Mouse (Mus musculus): Measurements from ENCODE around the gene Aloxe3. TPM values are rescaled to one million over a fixed set of nuclear protein-coding genes. Genes with fewer than 3 reads are reported as not detected.

Aloxe3 gene
- total RNA-seq, 2 experiments from 2014 or later = not detected

DNA sequence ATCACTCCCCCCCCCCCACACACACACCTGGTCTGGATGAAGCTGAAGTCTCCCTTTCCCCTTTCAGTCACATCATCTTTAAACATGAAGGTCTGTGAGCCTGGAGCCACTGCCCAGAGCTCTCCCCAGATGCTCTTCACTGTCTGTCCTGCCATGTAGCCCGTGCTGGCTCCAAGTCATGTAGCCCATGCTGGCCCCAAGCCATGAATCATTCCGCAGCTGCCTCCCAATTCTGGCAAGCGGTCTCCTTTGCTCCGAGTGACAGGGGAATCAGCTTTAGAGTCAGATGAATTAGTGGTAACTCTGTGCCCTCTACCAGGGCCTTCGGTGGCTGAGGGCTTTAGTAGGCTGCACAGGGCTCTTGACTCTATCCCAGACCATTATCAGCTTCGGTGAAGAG, 24.0 kb downstream of the Aloxe3 start:
- no peak for DNase-seq (ENCODE audit: low spot score)
- intact Hi-C loops (cut with DNase I) = loop anchor here (1.0 to 2.0 kb wide), 2 partner anchors 23 to 82 kb away; no protein-coding TSS in a partner anchor

DNA sequence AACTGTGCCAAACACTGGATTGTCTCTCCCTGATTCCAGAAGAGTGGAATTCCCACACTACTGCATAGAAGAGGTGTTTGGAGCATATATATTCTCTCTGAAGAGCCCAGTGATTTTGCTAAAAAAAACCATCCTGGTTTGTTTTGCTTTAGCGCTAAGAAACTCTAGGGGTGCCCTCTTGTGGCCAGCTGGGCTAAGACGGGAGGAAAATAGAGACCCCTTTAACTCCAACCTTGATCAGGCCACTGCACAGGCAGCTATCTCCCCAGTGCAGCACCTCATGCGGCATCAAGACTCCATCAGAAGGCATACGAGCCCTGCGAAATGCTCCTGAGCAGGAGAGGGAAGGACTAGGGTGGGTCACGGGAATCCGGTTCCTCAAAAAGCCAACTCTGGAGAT, 24.7 kb downstream of the Aloxe3 start:
- DNase-seq (ENCODE audit: low spot score) = no peak
- intact Hi-C loops (cut with DNase I) = loop anchor here (1.0 kb wide), 1 partner anchor 83 kb away; no protein-coding TSS in a partner anchor

DNA sequence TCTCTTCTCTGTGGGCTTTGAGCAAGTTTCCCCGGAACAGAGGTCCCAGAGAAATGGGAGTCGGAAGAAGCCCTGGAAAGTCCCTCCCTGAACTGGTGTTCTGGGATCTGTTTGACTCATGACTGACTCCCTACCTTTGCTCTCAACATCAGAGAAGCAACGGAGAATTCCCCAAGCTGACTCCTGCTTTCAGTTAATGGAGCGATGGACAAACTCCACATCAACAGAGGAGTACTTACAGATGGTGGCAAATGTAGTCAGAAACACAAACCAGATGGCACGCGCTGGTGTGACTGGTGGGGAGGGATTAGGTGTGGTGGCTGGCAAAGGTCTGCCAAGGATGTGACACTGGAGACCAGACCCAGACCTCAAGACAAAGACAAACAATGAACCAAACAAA, 25.3 kb downstream of the Aloxe3 start:
- intact Hi-C loops (cut with DNase I) = no loop called here
- DNase-seq (ENCODE audit: low spot score) = no peak

DNA sequence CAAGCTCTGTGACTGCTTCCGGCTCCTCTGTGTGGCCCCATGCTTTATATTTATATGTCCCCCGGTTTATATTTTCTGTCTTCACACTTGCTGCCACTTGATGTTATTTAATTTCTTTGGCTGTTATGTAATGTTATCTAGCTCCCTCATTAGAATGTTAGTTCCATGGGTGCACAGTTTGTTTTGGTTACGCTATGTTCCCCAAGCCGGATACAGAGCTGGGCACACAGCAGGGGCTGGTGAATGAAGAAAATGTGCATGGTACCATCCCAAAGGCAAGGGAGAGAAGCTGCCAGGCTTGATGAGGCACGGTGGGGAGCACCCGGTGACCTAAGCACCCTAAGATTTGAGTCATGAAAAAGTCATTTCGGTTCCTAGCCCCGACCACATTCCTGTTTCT, 28.1 kb downstream of the Aloxe3 start:
- DNase-seq (ENCODE audit: low spot score) = no peak
- intact Hi-C loops (cut with DNase I) = no loop called here

DNA sequence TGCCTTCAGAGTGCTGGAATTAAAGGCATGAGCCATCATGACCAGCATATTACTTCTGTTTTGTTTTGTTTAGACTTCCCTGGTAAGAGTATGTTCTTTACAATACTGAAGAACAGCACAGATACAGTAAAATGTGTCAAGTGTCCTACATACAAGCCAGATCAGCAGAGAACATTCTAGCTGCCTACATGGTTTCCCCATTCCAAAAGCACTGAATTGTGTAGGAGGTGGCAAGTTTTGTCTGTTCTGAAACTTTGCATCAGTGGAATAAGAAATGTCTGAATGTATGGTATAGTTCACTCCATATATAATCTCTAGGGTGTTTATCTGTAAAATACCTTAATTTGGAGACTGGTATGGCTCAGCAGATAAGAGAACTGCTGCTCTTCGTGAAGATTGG, 29.7 kb downstream of the Aloxe3 start:
- DNase-seq (ENCODE audit: low spot score) = no peak
- intact Hi-C loops (cut with DNase I) = no loop called here

DNA sequence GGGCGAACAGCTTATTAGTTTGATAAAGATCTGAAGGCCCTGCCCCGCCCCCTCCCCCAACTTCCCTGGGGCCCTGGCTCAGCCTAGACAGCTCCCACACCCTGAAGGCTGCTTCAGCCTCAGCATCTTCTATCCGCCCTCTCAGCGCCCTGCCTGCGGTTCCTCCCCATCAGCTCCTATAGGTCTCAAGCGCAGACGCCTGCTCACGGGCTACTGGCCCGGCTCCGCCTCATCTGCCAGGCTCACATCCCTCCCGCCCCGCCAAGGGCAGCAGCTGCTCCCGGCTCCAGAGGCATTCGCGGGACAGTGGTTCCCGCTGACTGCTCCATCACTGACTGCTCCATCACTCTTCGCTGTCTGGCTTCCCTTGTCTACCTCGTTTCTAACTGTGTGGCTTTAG, 31.1 kb downstream of the Aloxe3 start, which contains the start of gene Alox12b:
Gene Alox12b, plus strand, starts transcription at position 190 of the 400 bp plus-strand sequence.
- intact Hi-C loops (cut with DNase I) = no loop called here

DNA sequence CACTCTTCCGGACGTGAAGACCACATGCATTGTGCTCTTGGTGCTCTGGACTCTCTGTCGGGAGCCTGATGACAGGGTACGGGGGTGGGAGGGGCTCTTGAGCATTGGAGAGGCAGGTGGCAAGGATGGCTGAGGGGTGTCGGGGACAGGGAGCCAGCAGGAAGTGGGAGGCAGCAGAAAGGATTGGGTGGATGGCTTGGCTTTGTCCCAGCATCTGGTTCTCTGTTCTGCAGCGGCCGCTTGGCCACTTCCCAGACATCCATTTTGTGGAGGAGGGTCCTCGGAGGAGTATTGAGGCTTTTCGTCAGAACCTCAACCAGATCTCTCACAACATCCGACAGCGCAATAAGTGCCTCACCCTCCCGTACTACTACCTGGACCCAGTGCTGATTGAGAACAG, 43.6 kb downstream of the Aloxe3 start:
- intact Hi-C loops (cut with DNase I) = no loop called here
- no peak for DNase-seq (ENCODE audit: low spot score)

More for the DNA sequence above, 31.1 kb downstream of the Aloxe3 start, which contains the start of gene Alox12b:
- no peak for DNase-seq (ENCODE audit: low spot score)

DNA sequence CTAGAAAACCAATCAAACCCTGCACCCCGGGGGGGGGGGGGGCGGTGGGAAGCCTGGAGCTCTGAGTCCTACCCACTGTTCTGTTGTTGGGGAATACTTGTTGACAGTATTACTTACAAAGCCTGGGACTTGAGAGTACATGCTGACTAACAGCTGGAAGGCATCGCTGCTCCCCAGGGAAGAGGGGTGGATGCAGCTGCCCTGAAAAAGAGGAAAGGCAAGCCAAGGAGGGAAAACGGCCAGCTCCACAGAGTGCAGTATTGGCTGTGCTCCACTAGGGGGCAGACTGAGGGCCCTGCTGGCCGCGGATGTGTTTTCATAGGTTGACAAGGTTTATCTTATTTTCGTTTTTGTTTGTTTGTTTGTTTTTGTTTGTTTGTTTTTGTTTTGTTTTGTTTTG, 45.9 kb downstream of the Aloxe3 start:
- DNase-seq (ENCODE audit: low spot score) = peak; percentile 76
- intact Hi-C loops (cut with DNase I) = no loop called here

DNA sequence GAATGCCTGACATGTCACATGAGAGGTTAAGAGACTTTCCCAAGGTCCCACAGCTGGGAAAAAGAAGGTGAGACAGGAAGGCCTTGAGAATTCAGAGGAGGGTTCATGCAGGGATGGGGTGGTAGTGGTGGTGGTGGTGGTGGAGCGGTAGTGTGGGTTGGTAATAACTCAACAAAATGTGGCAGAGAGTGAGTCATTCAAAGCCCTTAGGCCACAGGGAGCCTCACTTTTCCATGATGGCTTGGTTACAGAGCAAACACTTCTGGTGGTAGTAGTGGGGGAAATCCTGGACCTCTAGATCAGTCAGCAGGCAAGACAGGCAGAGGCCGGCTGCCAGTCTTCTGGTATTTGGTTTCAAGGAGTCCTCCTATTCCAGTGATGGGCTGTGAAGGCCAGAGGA, 46.9 kb downstream of the Aloxe3 start:
- no peak for DNase-seq (ENCODE audit: low spot score)
- intact Hi-C loops (cut with DNase I) = no loop called here

DNA sequence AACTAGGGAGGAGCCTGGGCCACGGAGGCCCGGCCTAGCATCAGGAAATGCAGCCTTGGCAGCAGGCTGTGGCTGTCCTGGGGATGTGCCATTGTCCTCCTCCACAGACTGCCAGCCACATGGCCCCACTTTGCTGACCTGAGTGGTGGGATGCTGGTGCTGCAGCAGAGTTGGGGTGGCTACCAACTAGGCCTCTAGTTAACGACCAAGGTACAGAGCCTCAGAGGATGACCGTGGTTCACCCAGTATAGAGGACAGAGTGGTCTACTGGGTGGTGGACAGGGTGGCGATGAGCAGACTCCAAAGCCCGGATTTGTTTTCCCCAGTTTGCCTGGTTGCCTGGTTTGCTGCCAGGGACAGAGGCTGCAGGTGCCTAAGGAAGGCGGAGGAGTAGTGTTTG, 49.0 kb downstream of the Aloxe3 start:
- no peak for DNase-seq (ENCODE audit: low spot score)
- intact Hi-C loops (cut with DNase I) = no loop called here

DNA sequence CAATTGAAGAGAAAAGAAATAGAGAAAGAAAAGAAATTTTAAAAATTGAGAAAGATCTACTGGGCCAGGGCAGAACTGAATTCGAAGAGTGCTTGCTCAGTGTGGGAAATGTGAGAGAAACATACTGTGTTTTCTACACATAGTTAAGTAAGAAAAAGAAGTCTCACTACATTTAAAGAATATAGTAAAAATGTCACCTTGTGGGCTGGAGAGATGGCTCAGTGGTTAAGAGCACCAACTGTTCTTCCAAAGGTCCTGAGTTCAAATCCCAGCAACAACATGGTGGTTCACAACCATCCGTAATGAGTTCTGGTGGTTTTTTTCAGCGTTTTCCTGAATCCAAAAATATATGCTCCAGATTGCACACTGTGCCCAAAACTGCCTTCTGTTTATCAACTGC, 52.8 kb downstream of the Aloxe3 start:
- intact Hi-C loops (cut with DNase I) = no loop called here
- DNase-seq (ENCODE audit: low spot score) = no peak

DNA sequence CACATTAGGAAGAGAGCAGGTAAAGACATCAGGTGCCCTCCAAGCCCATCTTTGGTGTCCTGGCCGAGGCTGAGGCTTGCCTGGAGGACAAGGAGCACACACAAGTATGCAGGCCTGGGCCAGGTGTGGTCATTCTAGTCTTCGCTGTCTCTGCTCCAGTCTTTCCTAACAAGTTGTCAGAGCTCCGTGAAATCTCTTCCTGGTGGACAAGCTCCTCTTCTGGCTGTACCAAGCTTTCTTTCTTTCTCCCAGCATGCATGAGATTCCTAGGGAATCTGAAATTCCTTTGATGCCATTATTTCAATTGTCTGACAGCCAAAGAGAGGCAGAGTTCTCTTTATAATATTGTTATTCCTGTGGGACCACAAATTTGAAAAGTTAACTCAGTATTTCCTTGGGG, 53.8 kb downstream of the Aloxe3 start:
- intact Hi-C loops (cut with DNase I) = no loop called here
- DNase-seq (ENCODE audit: low spot score) = no peak

DNA sequence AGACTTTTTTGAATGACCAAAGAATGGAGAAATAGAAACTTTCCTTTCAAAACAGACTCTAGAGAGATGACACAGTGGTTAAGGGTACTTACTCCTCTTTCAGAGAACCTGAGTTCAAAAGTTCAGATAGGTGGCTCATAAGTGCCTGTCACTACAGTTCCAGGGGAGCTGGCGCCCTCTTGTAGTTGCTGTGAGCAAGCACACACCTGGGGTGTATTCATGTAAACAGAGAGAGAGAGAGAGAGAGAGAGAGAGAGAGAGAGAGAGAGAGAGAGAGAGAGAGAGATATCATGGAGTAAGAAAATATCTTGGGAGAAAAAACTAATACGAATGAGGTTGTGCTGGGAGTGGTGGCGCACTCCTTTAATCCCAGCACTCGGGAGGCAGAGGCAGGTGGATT, 54.4 kb downstream of the Aloxe3 start:
- no peak for DNase-seq (ENCODE audit: low spot score)
- intact Hi-C loops (cut with DNase I) = no loop called here

DNA sequence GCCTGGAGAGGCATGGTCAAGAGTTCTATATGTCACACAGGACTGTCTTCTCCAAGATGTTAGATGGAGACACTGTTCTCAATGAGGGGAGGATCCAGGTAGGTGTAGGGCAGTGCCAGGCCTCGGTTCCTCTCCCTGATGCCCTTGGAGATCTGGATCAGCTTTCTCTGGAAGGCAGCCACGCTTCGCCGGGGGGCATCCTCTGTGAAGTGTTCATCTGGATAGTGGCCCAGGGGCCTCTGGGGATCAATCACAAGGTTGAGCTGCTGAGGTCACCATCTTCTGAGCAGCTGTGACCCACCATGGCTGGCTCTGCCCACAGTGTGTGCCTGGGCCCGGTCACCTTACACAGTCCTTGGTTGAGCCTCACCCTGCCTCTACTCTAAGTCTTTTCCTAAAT, 59.3 kb downstream of the Aloxe3 start:
- no peak for DNase-seq (ENCODE audit: low spot score)
- intact Hi-C loops (cut with DNase I) = no loop called here

DNA sequence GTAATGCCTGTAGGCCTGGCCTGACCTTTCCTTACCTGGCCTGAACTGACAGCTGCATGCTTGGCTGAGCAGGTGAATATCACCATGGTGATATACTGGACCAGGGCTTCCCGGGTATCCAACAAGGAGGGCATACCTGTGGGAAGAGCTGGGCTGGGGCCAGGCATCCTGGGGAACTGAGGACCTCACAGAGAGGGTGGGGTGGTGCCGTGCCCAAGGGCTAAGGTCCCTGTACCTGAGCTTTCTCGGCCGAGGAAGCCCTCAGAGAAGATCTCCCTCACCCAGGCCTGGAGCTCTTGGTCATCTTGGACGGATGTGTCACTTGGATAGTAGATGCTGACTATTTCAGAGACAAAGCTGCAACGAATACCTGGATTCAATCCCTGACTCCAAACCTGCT, 60.2 kb downstream of the Aloxe3 start:
- intact Hi-C loops (cut with DNase I) = no loop called here
- DNase-seq (ENCODE audit: low spot score) = no peak

DNA sequence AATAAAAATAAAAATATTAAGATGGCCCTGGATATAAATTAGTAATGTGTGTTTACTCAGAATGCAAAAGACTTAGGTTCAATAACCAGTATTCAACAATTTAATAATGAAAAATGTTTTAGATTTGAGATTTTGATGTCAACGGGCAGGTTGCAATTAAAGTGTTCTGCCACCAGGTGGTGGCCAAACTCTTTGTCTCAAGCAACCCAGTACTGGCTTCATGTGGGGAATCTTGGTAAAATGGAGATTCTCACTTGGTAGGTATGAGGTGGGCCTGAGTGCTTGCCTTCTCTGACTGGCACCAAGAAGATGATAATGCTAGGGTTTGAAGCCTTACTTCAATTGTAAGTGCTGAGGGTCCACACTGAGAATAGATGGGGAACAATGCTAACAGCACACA, 67.1 kb downstream of the Aloxe3 start:
- intact Hi-C loops (cut with DNase I) = loop anchor here (1.0 to 10.0 kb wide), 2 partner anchors 50 to 192 kb away; no protein-coding TSS in a partner anchor
- no peak for DNase-seq (ENCODE audit: low spot score)

DNA sequence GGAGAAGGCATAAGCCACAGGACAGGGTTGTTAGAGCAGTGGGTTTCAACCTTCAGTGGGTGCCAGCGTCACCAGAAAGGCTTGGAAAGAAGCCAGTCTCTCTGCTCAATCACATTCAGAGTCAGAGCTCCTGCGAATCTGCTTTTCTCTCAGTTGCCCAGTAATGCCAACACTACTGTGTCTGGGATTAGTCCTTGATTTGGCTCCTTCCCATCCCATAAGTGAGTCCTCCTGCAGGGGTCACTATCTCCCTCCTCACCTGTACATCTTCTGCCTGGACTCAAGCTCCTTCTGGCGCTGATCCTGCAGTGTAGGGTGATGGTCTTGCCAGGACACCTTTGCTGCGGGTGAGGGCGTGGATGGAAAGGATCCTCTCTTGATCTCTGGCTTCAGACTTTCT, 71.1 kb downstream of the Aloxe3 start:
- intact Hi-C loops (cut with DNase I) = loop anchor here (10.0 kb wide), 1 partner anchor 188 kb away; no protein-coding TSS in a partner anchor
- no peak for DNase-seq (ENCODE audit: low spot score)

DNA sequence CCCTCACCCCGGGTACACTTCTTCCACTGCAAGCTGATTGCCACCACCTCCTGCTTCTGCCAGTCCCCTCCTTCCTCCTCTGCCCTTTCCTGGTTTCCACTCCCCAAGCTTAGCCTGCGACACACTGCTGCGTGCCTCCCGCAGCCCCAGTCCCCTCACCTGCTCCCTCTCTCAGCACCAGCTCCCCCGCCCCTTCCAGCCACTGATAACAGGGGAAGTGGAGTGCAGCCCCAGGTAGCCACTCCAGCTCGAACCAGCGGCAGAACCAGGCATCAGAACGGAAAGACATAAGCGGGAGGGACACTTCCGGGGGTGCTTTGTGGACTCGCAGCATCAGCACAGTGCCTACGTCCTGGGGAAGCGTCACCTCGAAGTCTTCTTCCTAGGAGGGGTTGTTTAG, 71.5 kb downstream of the Aloxe3 start:
- DNase-seq (ENCODE audit: low spot score) = no peak
- intact Hi-C loops (cut with DNase I) = loop anchor here (10.0 kb wide), 1 partner anchor 188 kb away; no protein-coding TSS in a partner anchor

DNA sequence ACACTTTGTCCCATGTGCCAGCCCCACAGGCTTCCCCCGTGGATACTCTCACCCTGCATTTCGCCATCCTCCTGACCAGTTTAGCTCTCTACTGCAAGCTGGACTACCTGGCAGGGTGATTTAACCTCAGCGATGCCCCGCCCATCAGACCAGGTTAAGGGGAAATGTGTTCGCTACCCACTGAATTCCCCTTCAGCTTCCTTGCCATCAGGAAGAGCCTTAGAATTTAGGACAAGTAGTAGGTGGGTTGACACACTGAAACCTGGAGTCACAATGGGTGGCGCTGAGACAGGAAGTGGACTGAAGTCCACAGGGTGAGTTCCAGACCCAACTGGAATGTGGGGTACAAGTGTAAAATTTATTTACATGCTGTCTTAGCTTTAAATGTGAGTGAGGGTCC, 72.0 kb downstream of the Aloxe3 start, which contains the start of gene Alox8:
Gene Alox8, minus strand, starts transcription at position 101 of the 400 bp plus-strand sequence.
- intact Hi-C loops (cut with DNase I) = loop anchor here (2.0 to 10.0 kb wide), 2 partner anchors 41 to 187 kb away; no protein-coding TSS in a partner anchor
- no peak for DNase-seq (ENCODE audit: low spot score)
